Mouse (Mus musculus) cortical plate, adult 2 months (tissue): Measurements from ENCODE around the gene Caly. TPM values are rescaled to one million over a fixed set of nuclear protein-coding genes. Genes with fewer than 3 reads are reported as not detected.

Experiments
- H3K27ac ChIP-seq: fragments of 200-500 bp; 2 replicates; pipeline ENCODE4 v1.5.1; 2012; ENCODE audit warnings: low read length, control low read depth, inconsistent platforms; ENCODE audit not compliant: insufficient read depth
- H3K4me1 ChIP-seq: fragments of 200-500 bp; 2 replicates; pipeline ENCODE4 v1.6.1; 2011; ENCODE audit warnings: low read length; ENCODE audit not compliant: control insufficient read depth, insufficient read depth
- H3K4me3 ChIP-seq: fragments of 200-500 bp; 2 replicates; pipeline ENCODE4 v1.5.1; 2011; ENCODE audit warnings: mild to moderate bottlenecking, low read length, control low read depth; ENCODE audit not compliant: insufficient read depth
- CTCF ChIP-seq: fragments of 200-500 bp; IDR thresholded peaks from 2 replicates; pipeline ENCODE4 v1.5.1; 2011; ENCODE audit warnings: mild to moderate bottlenecking, control low read depth, low read length; ENCODE audit not compliant: insufficient read depth; ENCODE audit errors: extremely low read depth
- POLR2A ChIP-seq: fragments of 200-500 bp; IDR thresholded peaks from 2 replicates; pipeline ENCODE4 v1.6.1; 2011; ENCODE audit warnings: mild to moderate bottlenecking, low read length, control low read depth; ENCODE audit not compliant: insufficient read depth; ENCODE audit errors: extremely low read depth
- polyA plus RNA-seq: library from polyadenylated mRNA; depleted of rRNA; stranded (reverse); fragments of >200 nt; gene quantifications from 2 replicates; pipeline ENCODE4 v1.2.3, GENCODE M21; 2012

The Caly gene
- polyA plus RNA-seq, 1 experiment: 393 TPM

DNA sequence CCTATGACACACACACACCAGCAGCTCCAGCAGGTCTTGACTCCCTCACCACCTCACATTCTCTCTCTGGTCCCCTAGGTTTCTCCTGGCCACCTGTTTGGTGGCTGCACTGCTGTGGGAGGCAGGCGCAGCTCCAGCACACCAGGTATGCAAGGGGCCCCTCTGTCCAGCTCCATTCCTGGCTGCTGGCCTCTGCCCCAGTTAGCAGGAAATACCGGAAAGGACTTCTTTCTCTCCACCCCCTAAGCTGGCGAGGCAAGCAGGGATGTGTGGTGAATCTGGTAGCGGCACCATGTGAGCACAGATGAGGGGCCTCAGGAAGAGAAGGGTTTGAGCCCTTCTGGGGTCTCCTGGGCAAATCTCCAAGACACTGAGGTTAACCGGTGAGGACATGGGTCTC lies 12.6 kb upstream of the Caly start:
- Histone ChIP-seq H3K27ac (no peak overlapping the region), H3K4me3 (no peak overlapping the region), H3K4me1 (no peaks in the 10 kb centered on the region)
- no peak for TF ChIP-seq POLR2A
- TF ChIP-seq CTCF: no peak

- Histone ChIP-seq H3K27ac (no peak within 1 kb of the TSS), H3K4me3 (no peak within 1 kb of the TSS), H3K4me1 (no peaks in the 10 kb centered on the region)
- no peak for TF ChIP-seq POLR2A
- TF ChIP-seq CTCF: no peak
These were observed 10.7 kb upstream of the Caly start, which contains the start of gene Prap1 for GRCm38 (mm10) chr7:140092924-140093528. Gene Prap1 (plus strand): TSS chr7:140093395.

DNA sequence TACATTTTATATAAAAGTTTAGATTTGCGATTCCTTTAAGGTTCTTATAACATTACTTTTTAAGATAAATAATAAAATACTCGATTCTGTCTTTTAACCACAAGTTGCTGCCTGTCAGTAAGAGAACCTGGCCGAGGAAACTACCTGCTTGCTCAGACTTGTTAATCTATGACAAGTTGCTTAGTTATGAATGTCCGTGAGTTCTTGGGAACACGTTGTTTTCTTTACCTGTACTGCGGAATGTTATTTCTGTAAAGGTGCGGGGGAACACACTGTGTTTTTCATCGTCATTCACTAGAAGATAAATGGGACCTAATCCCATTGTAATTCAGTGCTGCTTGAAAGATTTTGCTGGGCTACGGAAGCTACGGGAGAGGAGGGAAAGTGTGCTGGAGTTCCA lies 8.3 kb upstream of the Caly start:
- Histone ChIP-seq H3K4me1 (no peaks in the 10 kb centered on the region), H3K27ac (no peak overlapping the region), H3K4me3 (no peak overlapping the region)
- TF ChIP-seq POLR2A: no peak
- no peak for TF ChIP-seq CTCF

DNA sequence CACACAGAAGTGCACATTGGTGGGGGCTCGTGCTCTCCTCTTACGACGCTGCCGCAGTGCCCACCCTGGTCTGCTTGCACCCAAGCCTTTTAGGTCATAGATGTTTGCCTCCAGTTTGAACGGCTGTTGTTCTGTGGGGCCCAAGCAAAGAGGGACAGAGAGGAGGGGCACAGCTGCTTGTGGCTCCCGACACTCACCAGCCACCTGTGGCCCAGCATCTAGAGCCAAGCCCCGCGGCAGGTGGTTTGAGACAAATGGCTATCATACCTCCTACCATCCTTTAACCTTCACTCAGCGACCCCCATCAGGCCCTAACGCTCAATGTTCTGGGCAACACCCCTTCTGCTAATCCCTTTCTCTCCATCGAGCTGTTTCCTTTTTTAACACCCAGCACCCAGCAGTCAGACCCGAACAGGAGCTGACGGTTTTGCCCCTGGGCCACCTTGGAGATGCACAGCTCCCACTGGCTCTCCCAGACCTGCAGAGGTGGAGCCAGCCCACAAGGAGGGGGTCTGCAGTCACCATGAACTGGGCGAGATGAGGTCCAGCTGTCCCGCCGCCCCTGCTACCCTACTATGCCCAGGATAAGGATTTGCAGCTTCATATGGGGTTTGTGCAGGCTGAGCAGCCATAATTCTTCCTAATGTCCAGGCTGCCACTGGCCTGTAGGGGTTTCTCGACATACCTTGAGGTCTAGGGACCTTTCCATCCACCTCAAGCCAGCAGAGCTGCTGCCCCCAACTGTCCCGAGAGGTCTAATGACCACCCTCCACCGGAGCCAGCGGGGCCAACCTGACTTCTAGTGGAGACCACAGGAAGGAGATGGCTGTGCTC lies 723 bp downstream of the Caly start:
- TF ChIP-seq POLR2A: peak; percentile 24; the same call in 1 of the 2 replicates
- TF ChIP-seq CTCF: no peak
- H3K27ac ChIP-seq: peak overlapping the region; percentile 94
- peaks cover 2% of the 10 kb centered on the region; the same call in 1 of the 2 replicates for H3K4me1 ChIP-seq
- peak overlapping the region; percentile 34 for H3K4me3 ChIP-seq

DNA sequence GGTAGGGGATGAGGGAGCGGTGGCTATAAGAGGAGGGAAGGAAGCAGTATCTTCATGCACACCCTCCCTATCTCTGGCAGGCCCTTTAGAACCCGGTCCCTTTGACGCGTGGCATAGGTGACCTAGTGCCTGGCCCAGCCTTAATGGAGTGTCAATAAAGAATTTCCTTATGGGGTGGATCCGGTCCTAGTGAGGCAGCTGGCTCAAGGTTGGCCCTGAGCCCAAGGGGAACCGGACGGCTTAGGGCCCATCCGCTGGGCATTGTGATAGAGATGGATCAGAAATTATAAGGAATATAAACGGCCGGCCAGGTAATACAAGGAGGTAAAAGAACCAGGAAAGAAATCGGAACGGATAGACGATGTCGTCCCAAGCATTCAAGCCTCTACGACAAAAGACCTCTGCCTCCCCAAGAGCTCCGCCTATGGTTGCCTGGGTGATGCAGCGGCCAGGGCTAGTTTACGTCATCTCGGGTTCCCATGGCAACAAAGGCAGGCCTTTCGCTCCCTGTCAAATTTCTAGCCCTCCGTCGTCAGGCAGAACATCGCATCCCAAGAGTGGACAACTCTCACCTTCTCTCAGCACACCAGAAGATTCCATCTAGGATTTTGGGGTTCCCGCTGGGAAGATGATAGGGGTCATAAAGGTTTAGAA lies 1.7 kb downstream of the Caly start:
- TF ChIP-seq POLR2A: peak; percentile 99
- no peak for TF ChIP-seq CTCF
- Histone ChIP-seq H3K4me1 (peaks cover 2% of the 10 kb centered on the region; the same call in 1 of the 2 replicates), H3K4me3 (peak overlapping the region; percentile 34), H3K27ac (peak overlapping the region; percentile 94)

DNA sequence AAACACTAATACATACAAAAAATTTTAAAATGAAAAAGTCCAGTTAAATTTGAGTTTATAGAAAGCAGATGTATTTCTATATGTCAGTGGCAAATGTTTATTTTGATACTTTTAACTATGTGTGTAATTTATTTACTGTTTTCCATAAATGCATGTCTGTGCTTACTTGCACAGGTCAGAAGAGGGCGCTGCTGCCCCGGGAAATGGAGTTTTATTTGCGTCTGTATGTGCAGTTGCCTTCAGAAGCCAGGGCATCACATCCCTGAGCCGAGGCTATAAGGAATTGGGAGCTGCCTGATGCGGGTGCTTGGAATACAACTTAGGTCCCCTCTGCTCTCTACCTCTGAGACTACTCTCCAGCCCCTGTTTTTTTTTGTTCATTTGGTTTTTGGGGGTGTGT lies 3.6 kb downstream of the Caly start:
- H3K27ac ChIP-seq: no peak overlapping the region
- H3K4me3 ChIP-seq: no peak overlapping the region
- TF ChIP-seq CTCF (peak; percentile 94), POLR2A (0 out of 2 replicates have a peak, but pooled peaks have one; percentile 17)
- H3K4me1 ChIP-seq: peaks cover 2% of the 10 kb centered on the region; the same call in 1 of the 2 replicates

- Histone ChIP-seq H3K27ac (no peak overlapping the region), H3K4me3 (no peak overlapping the region), H3K4me1 (peaks cover 2% of the 10 kb centered on the region; the same call in 1 of the 2 replicates)
- TF ChIP-seq CTCF (no peak), POLR2A (no peak)
These were observed 4.7 kb downstream of the Caly start for GRCm38 (mm10) chr7:140077698-140078097.

GRCm38 (mm10) chr7:140070042-140070711 lies 12.2 kb downstream of the Caly start:
- H3K4me1 ChIP-seq: no peaks in the 10 kb centered on the region
- no peak overlapping the region for H3K4me3 ChIP-seq
- no peak overlapping the region for H3K27ac ChIP-seq
- no peak for TF ChIP-seq POLR2A
- TF ChIP-seq CTCF: no peak

GRCm38 (mm10) chr7:140067397-140067796 lies 15.0 kb downstream of the Caly start:
- TF ChIP-seq POLR2A (no peak), CTCF (no peak)
- Histone ChIP-seq H3K4me3 (no peak overlapping the region), H3K27ac (no peak overlapping the region), H3K4me1 (no peaks in the 10 kb centered on the region)
